Mouse (Mus musculus) layer of hippocampus, postnatal 14 days (tissue): ENCODE results near the gene Phc3. TPM values are rescaled to one million over a fixed set of nuclear protein-coding genes. Genes with fewer than 3 reads are reported as not detected.
"Not testable (repeated sequence)": the region's sequence is repeated elsewhere in the genome, so short reads cannot be mapped to it uniquely, and the experiment has no call there.

Source experiments
- DNase-seq, 2 experiments: peaks; one replicate each; pipeline ENCODE4 v3.0.0; 2021 to 2022; ENCODE audit warnings: low spot score in 2 of 2, mixed read lengths in 1 of 2
- total RNA-seq, 2 experiments: library from RNA; stranded (reverse); gene quantifications; 2 replicates each; pipeline ENCODE4 v1.2.3; 2021

The Phc3 gene
- total RNA-seq, 2 experiments from 2014 or later, result 37.0 to 37.9 TPM

DNA sequence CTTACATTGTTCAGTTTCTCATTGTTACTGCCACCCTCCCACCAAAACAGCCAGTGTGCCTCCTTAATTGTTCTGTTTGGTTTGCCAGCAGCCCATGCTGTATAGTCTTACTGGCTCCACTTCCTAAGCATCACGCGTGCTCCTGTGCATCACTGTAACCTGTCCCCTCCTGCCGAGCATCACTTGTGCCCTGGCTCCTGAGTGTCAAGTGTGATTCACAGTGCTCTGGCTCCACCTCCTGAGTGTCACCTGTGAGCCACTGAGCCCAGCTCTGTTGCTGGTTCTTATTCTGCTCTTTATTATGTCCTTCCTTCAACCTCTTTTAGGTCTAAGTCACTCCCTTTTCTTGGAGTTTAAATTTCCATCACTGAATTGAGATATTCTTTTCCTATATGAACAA is 81.8 kb downstream of the Phc3 start:
- DNase-seq, result no peak

DNA sequence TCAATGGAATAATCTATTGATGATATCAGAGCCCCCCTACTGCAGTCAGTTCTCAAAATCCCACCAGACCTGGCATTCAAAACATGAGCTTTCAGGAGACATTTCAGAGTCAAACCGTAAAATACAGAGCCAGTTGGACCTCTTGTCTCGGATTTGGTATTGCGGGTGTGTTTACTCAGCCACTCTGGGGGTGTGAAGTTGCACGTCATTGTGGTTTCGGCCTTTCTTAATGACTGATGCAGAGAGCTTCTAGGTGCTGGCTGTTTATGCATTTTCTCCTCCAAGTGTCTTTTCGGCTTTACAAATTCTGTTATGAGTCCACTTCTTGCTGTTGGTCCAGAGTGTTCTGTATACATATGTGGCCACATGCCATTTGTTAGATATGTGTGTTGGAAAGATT is 92.5 kb downstream of the Phc3 start:
- DNase-seq, result no peak

DNA sequence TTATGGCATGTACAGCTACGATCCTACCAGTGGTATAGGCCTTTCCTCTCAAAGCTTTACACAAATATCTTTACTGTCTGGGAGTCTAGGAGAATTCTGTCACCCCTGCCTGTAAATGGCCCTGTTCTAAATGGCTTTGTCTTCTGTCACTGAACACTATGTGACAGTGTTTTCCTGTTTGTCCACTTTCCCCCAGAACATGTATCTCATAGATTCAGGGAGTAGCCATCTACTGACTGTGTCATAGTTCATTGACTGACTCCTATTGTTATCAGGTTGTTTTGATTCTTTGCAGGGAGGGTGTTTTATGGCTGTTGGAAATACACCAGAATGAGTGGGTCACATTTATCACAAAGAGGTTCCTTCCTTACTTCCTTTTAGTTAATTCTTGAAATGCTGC is 99.2 kb downstream of the Phc3 start:
- DNase-seq, result no peak

DNA sequence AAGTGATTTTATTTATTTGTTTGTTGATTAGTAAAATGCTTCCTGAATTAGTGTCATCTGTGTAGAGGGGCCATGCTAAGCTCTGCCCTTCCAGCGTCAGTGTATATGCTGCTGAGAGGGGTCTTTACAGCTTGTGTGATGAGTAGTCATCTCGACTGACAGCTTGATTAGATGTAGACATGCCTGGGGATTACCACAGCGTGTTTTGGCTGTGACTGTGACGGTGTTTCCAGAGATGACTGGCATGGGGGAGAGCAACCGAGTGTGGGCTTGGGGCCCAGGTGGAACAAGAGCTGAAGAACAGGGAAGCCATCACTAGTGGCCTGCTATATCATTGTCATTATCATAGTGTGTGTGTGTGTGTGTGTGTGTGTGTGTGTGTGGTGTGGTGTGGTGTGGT is 100.6 kb downstream of the Phc3 start:
- no peak for DNase-seq

DNA sequence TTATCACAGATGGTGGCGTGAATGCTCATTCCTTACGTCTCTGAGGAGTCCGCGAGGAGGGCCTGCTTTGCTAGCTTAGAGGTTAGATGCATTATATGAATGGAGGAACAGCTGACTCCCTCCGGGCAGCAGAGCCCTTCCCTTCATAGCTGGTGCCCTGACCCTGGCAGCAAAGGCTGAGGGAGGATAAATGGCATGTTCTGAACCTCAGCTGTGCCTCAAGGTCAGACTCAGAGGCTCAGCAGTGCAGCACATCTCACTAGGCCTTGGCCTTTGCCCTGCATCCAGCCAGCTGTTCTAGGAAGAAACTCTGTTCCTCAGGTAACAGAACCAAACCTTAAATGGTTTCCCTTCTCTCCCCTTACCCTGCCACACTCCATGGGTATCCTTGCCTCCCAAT is 101.0 kb downstream of the Phc3 start:
- no peak for DNase-seq

DNA sequence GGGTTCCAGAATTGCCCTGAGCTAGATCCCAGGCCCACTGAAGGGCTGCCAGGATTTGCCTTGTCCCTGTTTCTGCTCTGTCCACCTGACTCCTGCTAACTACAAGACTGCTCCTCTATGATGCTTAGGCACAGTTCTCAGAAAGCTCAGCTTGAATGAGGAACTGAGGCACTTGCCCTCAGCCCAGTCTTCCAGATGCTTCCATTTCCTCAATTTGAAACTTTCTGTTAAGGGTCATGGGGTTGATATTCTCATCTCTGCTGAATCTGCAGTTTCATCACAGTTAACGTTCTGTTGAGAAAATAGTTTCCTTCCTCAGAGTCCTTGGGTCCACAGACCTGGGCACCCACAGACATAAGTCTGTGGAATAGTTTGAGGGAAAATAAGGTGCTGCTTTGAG is 104.6 kb downstream of the Phc3 start:
- peak in 1 of 2 experiments; percentile 11 for DNase-seq

DNA sequence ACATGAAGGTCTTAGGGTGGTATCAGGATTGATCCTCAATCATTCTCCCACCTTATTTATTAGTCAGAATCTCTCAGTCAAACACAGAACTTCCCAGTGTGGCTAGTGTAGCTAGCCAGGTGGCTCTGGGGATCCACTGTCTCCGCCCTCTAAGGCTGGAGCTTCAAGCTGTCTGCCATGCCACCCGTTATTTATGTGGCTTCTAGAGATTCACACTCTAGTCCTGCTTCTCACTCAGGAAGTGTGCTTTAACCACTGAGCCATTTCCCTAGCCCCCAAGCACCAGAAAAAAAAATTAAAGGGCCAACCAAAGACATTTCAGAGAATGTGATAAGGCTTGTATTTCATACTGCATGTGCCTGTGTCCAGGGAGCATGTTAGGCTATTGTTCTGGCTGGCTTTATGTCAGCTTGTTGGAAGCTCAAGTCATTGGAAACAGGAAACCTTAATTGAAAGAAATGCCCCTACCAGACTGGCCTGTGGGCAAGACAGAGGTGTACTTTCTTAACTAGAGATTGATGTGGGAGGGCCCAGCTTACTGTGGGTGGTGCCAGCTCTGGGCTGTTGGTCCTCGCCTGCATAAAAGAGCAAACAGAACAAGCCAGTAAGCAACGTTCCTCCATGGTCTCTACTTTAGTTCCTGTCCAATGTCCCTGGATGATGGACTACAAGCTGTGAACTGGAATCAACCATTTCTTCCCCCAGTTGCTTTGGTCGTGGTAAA is 105.3 kb downstream of the Phc3 start:
- no peak for DNase-seq

DNA sequence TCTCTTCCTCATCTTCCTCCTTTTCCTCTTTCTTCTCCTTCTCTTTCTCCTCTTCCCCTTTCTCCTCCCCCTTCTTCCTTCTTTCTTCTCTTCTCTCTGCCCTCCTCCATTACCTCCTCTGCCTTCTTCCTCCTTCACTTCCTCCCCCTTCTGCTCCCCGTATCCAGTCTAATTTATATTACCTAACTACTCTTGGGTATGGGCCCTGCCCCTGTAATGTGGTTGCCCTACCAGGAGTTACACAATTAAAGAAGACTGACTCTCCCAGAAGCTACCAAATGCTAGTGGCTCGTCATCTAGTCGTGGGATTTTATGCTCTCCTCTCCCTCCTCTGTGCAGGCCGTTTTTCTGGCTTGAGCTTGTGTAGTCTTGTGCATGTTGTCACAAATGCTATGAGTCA is 108.5 kb downstream of the Phc3 start:
- no peak for DNase-seq

DNA sequence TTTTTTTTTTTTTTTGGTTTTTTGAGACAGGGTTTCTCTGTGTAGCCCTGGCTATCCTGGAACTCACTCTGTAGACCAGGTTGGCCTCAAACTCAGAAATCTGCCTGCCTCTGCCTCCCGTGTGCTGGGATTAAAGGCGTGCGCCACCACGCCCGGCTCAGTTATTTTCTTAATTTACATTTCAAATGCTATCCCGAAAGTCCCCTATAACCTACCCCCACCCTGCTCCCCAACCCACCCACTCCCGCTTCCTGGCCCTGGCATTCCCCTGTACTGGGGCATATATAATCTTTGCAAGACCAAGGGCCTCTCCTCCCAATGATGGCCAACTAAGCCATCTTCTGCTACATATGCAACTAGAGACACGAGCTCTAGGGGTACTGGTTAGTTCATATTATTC is 109.6 kb downstream of the Phc3 start:
- not testable (repeated sequence) for DNase-seq

DNA sequence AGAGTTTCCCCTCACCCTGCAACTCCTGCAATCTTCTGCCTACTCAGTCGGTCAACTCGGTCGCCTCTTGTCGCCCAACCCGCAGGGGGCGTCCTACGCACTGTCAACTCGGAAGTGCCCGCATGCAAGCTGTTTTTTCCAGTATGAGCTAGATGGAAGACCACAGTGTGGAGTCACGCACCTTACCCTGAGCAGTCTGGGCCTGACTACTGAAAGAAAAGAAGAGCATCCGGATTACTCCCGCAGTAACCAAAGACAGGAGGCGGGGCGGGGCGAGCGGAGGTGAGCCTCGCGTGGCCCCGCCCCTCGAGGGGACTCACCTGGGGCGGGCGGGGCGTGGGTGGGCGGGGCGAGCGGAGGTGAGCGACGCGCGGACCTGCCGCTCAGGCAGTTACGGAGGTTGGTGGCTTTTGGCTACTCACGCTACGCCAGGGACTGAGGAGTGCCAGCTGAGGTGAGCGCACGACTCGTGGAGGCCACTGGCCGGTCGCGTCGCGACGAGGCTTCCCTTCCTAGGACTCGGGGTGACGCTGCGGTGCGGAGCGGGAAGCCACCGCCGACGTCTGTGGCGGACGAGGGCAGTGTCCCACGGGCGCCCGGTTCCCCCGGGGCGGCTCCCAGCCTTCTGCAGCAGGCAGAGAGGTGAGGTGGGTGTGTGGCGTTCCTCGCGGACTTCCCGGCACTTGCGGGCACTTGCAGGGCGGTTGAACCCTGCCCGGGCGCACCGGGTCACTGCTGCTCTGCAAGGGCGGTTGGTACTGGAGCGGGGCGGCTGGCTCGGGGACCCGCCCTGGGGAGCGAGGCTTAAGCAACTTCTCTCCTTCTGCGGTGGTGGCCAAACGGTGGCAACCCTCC is 113.4 kb downstream of the Phc3 start, which contains the start of gene Gpr160:
Gene Gpr160, plus strand, starts transcription at position 347 of the 855 bp plus-strand sequence.
- DNase-seq, result peak; percentile 47 to 52

DNA sequence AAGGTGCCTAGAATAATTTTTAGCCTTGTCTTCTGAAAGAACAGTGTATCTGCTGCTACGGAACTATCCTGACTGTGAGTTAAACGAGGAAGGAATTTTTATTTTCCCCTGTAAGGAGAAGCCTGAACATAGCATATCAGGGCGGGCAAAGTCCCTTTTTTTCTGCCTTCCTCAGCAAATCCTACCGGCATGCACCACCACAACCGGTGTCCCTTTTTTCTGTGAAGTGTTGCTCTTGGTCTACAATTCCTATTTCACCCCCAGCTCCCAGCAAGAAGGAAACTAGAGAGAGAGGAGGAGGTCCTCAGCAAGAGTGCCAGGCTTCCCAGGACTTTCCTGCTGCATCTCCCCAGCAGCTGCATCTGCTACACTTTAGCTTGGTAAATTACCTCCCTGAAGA is 115.6 kb downstream of the Phc3 start:
- no peak for DNase-seq

DNA sequence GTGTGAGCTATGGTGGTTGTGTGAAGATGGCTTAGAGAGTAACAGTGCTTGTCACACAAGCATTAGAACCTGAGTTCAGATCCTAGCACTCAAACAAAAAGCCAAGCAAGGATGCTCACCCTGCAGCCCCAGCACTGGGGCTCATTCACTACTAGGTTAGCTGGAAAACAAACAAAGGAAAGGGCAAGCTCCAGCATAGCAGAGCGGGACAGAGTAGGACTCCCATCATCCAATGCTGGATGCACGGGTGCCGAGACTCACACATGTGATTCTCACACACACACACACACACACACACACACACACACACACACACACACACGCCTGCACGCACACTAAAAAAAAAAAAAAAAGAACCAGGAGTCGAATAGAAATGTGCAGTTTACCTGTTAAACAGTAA is 117.8 kb downstream of the Phc3 start:
- DNase-seq, result no peak

Other genes starting within 250 kb of the Phc3 start
- not detected for gene Samd7, start 223.1 kb downstream of the Phc3 start, total RNA-seq
- 10 to 100 TPM; 95.7 to 96.2 TPM for gene Sec62, start 176.5 kb downstream of the Phc3 start, total RNA-seq
- 1 to 10 TPM in 1 of 2 experiments, under 1 TPM in 1; 0.92 to 1.6 TPM for gene Gpr160, start 113.5 kb downstream of the Phc3 start, total RNA-seq
- 10 to 100 TPM; 56.8 to 59.5 TPM for gene Prkci, start 26.3 kb upstream of the Phc3 start, total RNA-seq
- gene Skil, start 125.6 kb upstream of the Phc3 start, total RNA-seq, result 10 to 100 TPM; 62.7 to 63.9 TPM
- gene Cldn11, start 180.5 kb upstream of the Phc3 start, total RNA-seq, result 100 to 1,000 TPM; 189 to 199 TPM